Mouse (Mus musculus) MEL (cell line): ENCODE results near the gene Zfp609.
A peak's percentile ranks its signal among the peaks of the same experiment; 100 is the strongest.

ENCODE experiments used
- BHLHE40 ChIP-seq: IDR thresholded peaks from 2 replicates; pipeline ENCODE4 v1.6.1; 2012; ENCODE audit warnings: low read depth, mild to moderate bottlenecking, inconsistent platforms, low read length, improper control_type of control experiment, borderline replicate concordance
- CTCF ChIP-seq, 3 experiments: IDR thresholded peaks in 2 of 3; conservative IDR thresholded peaks in 1 of 3; 2 replicates each; pipeline ENCODE4 v1.5.1; 2011 to 2012; ENCODE audit warnings: low read length in 3 of 3, low read depth in 2 of 3, mild to moderate bottlenecking in 2 of 3, improper control_type of control experiment in 1 of 3, inconsistent platforms in 1 of 3, mixed read lengths in 1 of 3, moderate library complexity in 1 of 3; ENCODE audit not compliant: control insufficient read depth in 1 of 3, insufficient read depth in 1 of 3, poor library complexity in 1 of 3, severe bottlenecking in 1 of 3
- E2F4 ChIP-seq: IDR thresholded peaks from 2 replicates; pipeline ENCODE4 v1.6.1; 2011; ENCODE audit warnings: low read depth, low read length, improper control_type of control experiment, borderline replicate concordance
- ETS1 ChIP-seq: IDR thresholded peaks from 2 replicates; pipeline ENCODE4 v1.6.1; 2012; ENCODE audit warnings: low read depth, mild to moderate bottlenecking, inconsistent platforms, low read length, improper control_type of control experiment, moderate library complexity
- MAX ChIP-seq: IDR thresholded peaks from 2 replicates; pipeline ENCODE4 v1.6.1; 2011; ENCODE audit warnings: low read length, improper control_type of control experiment
- MYC ChIP-seq: IDR thresholded peaks from 2 replicates; pipeline ENCODE4 v1.6.1; 2011; ENCODE audit warnings: low read depth, mild to moderate bottlenecking, low read length, improper control_type of control experiment, moderate library complexity
- POLR2A ChIP-seq, 2 experiments: IDR thresholded peaks; 2 replicates each; pipeline ENCODE4 v1.6.1; 2011 to 2012; ENCODE audit warnings: low read length in 2 of 2, mild to moderate bottlenecking in 2 of 2, control low read depth in 1 of 2, improper control_type of control experiment in 1 of 2, low read depth in 1 of 2, moderate library complexity in 1 of 2; ENCODE audit not compliant: control insufficient read depth in 1 of 2, insufficient read depth in 1 of 2, poor library complexity in 1 of 2
- RCOR1 ChIP-seq: IDR thresholded peaks from 2 replicates; pipeline ENCODE4 v1.6.1; 2012; ENCODE audit warnings: low read depth, mild to moderate bottlenecking, inconsistent platforms, low read length, improper control_type of control experiment
- TCF12 ChIP-seq: IDR thresholded peaks from 2 replicates; pipeline ENCODE4 v1.6.1; 2014; ENCODE audit warnings: low read depth, mild to moderate bottlenecking, inconsistent platforms, low read length, improper control_type of control experiment, moderate library complexity

- TF ChIP-seq RCOR1 (peak; percentile 54), CTCF (IDR thresholded peaks at IDR 0.05 in 2 of 3, conservative IDR thresholded peaks at IDR 0.05 in 1 of 3; ENCODE audit: control insufficient read depth in 1 of 3, insufficient read depth in 1 of 3, low read depth in 2 of 3, low read length in 3 of 3, poor library complexity in 1 of 3, severe bottlenecking in 1 of 3) (no peak), MYC (no peak), E2F4 (no peak), ETS1 (peak; percentile 36; the same call in 1 of the 2 replicates), BHLHE40 (no peak), POLR2A (IDR thresholded peaks at IDR 0.05; ENCODE audit: control insufficient read depth in 1 of 2, insufficient read depth in 1 of 2, low read depth in 1 of 2, low read length in 2 of 2, poor library complexity in 1 of 2) (no peak), MAX (no peak), TCF12 (peak; percentile 86)
Observed at GRCm38 (mm10) chr9:65785772-65786368, 41.5 kb downstream of the Zfp609 start.
